Mouse (Mus musculus): Measurements from ENCODE around the gene Tceal7.
"Not testable (repeated sequence)": the region's sequence is repeated elsewhere in the genome, so short reads cannot be mapped to it uniquely, and the experiment has no call there.

Tceal7 gene

GRCm38 (mm10) chrX:136214729-136215677 is at the start of gene Tceal7, which contains the start of gene Bex1:
Gene Tceal7 (plus strand): TSS chrX:136214779.
Gene Bex1 (minus strand): TSS chrX:136215513.
- DNase-seq (ENCODE audit: low read depth, low spot score) = not testable (repeated sequence)

GRCm38 (mm10) chrX:136170625-136171024 is 44.0 kb upstream of the Tceal7 start:
- no peak for DNase-seq (ENCODE audit: low read depth, low spot score)

- DNase-seq (ENCODE audit: low read depth, low spot score) = peak; percentile 73
These were observed 43.1 kb upstream of the Tceal7 start for GRCm38 (mm10) chrX:136171189-136172117.

GRCm38 (mm10) chrX:136172118-136172551 is 42.4 kb upstream of the Tceal7 start, which contains the start of gene Tceal8:
Gene Tceal8 (minus strand): TSS chrX:136172342.
- DNase-seq (ENCODE audit: low read depth, low spot score) = peak; percentile 88

GRCm38 (mm10) chrX:136172786-136173185 is 41.8 kb upstream of the Tceal7 start:
- peak; percentile 1 for DNase-seq (ENCODE audit: low read depth, low spot score)

GRCm38 (mm10) chrX:136180897-136181553 is 33.6 kb upstream of the Tceal7 start:
- peak; percentile 1 for DNase-seq (ENCODE audit: low read depth, low spot score)

DNA sequence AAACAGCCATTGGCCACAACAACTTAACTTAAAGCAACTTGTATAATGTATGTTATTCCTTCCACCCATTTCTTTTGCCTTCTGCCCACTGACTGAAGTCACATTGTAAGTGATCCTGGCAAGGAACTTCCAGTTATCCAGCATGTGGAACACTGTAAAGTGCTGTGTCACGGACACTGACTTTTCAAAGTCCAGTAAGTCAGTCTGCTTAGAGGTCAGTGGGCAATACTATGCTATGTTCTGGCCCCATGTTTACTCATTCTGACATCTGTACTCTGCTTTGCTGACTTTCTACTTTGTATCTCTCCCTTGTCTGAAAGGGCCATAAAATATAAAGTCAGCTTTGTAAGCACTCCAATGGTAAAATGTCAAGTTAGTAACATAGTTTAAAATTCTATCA is 31.5 kb upstream of the Tceal7 start:
- no peak for DNase-seq (ENCODE audit: low read depth, low spot score)

DNA sequence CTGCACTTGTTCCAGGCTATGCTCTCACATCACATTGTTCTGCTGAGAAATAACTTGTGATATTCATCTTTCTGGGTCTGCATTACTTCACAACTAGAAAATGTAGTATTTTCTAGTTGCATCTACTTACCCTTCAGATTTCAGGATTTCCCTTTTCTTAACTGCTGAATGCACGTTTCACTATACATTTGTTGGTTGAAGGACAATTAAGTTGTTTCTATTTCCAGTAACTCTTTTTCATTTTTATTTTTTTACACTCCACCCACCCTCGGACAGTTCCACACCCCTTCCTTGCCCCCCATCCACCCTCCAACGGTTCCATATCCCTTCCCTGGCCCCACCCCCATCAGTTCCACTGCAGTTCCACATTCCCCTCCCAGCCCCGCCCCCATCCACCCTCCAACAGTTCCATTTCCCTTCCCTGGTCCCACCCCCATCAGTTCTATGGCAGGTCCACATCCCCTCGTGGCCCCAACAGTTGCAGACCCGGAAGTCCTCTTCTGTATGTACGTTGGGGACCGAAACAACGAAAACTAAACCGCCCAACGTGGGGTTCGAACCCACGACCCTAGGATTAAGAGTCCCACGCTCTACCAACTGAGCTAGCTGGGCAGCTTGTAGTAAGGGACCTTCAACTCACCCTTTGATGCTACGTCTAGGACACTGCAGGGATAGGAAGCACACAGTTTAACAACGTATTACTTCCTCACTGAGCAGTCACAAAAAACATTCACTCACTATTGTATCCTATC is 19.2 kb upstream of the Tceal7 start:
- no peak for DNase-seq (ENCODE audit: low read depth, low spot score)

GRCm38 (mm10) chrX:136196873-136197272 is 17.7 kb upstream of the Tceal7 start:
- no peak for DNase-seq (ENCODE audit: low read depth, low spot score)

DNA sequence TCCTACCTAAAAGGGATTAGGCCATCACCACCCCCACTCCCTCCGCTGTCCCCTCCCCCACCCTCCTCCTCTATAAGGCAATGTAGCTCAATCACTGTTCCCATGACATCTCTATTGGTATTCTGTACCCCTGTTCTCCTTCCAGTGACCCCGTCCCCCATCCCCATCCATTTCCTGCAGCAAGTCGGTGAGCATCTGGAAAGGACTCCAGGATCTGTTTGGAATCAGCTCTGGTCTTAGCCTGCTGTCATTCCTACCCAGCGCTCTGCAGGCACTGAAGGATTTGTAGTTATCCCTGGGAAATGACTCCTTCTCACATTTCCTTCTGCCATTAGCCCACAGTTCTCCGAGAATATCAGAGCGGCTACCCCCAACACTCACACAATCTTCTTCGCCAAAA is 11.3 kb upstream of the Tceal7 start:
- no peak for DNase-seq (ENCODE audit: low read depth, low spot score)

- DNase-seq (ENCODE audit: low read depth, low spot score) = peak; percentile 53
These were observed 10.9 kb upstream of the Tceal7 start, which contains the start of gene Tceal5 for GRCm38 (mm10) chrX:136203664-136204066. Gene Tceal5 (minus strand): TSS chrX:136203876.

DNA sequence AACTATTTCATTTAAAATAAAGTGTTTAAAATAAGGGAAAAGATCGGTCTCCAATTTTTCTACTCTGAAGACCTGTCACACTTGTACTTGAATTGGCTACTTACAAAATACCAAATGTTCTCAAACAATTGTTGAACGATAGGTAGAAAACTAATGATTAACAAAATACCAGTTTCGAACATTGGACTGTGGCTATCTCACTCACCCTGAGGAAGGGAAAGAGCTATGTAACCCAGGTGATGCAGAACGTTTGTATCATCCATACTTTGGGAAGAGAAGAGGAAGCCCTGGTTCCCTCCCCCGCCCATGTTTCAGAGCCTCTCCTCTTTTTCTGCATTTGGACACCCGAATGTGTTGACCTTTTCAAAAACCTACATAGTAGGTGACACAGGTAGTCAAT is 10.2 kb upstream of the Tceal7 start:
- DNase-seq (ENCODE audit: low read depth, low spot score) = no peak

- no peak for DNase-seq (ENCODE audit: low read depth, low spot score)
These were observed 1.2 kb upstream of the Tceal7 start for GRCm38 (mm10) chrX:136213396-136213795.

DNA sequence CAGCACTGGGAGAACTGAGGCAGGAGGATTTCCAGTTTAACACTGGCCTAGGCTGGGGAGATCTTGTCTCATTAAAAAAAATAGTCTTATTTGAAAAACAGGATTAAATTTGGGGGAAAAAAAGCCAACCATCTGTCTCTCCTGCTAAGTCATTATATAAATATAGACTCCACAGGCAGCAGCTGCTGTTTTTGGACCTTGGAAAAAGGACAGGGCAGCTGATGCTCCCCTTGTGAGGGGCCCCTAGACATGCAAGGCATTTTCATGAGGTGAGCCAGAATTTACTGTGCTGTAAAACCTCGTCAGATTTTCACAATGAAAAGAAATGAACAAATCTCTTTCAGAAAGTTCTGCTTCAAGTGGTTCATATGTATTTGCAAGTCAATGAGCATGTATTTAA is 1.7 kb downstream of the Tceal7 start:
- no peak for DNase-seq (ENCODE audit: low read depth, low spot score)

DNA sequence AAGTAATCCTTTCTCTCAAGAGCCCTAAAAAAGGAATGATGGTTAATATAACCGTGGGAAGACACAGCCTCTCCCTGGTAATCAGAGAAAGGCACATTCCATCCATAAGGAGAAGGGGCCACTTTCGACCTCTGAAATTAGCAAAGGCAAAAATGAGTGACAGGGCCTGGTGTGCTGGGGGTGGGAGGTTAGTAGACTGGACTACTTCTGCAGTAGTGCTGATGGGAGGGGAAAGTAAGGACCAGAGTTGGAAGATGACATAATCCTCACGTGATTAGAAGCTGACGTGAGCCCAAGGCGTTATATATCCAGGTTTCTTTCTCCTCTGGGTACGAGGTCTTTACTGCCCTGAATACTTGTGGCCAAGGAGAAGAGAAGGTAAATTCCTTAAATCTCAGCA is 9.1 kb downstream of the Tceal7 start:
- DNase-seq (ENCODE audit: low read depth, low spot score) = no peak

DNA sequence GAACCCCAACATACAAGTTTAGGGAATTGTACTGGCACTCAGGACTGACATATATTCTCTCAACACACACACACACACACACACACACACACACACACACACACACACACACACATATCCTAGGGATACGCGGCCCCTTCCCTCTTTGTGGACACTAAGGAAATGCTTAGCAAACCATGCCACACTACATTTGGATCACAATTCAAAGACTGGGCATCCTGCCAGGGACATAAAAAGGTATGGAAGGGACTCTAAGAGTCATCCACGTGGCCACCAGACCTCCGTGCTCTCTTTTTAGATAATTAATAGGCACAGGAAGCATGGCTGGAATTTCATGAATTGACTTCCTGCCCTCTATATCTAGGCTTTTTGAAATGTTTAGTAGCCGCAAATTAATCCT is 13.2 kb downstream of the Tceal7 start:
- peak; percentile 7 for DNase-seq (ENCODE audit: low read depth, low spot score)

DNA sequence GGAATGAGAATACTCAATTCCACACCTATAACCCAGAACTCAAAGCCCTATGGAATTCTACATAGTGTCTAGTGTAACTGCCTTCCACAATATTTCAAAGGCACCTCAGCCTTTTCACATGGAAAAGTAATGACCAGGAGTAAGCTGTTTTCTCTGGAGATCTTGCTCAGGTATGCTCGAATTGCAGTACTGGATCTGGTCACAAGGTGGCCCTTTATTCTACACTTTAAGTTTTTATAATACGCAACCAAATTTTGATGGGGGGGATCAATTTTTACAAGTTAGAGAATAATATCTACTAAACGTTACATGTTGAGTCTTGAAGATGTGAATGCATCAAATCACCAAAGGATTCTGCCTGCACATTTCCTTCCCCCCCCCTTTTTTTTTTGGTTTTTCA is 23.5 kb downstream of the Tceal7 start:
- peak; percentile 7 for DNase-seq (ENCODE audit: low read depth, low spot score)

DNA sequence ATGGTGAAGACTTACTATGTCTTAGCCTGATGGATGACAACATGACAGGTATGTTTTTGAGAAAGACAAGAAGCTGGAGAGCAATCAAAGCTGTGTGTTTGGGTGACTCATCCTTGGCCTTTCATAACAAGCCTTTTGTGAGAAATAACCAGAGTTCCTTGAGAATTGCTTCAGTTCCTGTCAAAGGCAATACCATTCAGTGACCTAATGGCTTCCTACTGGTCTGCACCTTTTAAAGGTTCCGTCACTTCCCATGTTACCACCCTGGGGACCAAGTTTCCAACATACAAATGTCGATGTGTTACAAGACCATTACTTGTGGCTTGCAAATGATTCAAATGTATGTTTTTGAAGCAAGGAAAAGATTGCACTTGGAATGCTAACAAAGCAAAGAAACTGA is 28.6 kb downstream of the Tceal7 start:
- DNase-seq (ENCODE audit: low read depth, low spot score) = no peak

GRCm38 (mm10) chrX:136244574-136245229 is 30.1 kb downstream of the Tceal7 start, which contains the start of gene Tceal9:
Gene Tceal9 (plus strand): TSS chrX:136245079.
- DNase-seq (ENCODE audit: low read depth, low spot score) = peak; percentile 83

- DNase-seq (ENCODE audit: low read depth, low spot score) = peak; percentile 60
These were observed 31.0 kb downstream of the Tceal7 start for GRCm38 (mm10) chrX:136245521-136246071.

All from forelimb bud, embryonic 11.5 days (tissue).